Mouse (Mus musculus) lung, adult 18-20 months (tissue): ENCODE measurements around the gene Ints2.

Experiments used
- DNase-seq, 2 experiments: peaks; one replicate each; pipeline ENCODE4 v3.0.0; 2022; ENCODE audit warnings: mixed read lengths in 2 of 2

The Ints2 gene

DNA sequence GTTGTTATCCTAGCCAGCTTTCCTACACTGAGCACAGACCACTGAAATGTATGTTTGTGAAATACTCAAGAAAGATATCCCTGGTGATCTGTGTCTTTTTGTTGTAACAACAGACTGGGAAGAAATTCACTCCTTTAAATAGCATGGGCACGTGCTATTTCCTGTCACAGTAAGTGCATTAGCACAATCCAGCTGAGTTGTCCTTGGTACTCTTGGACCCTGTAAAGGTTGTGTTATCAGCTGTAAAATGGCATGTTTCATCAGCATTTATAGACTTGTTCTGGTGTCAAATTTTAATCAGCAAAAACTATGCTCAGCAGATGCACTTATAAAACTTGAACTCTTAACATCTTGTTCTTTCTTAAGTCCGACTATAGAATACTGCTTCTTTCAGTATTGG lies 86.6 kb downstream of the Ints2 start:
- no peak for DNase-seq
